Mouse (Mus musculus): ENCODE measurements around the gene Utp11.

The Utp11 gene

DNA sequence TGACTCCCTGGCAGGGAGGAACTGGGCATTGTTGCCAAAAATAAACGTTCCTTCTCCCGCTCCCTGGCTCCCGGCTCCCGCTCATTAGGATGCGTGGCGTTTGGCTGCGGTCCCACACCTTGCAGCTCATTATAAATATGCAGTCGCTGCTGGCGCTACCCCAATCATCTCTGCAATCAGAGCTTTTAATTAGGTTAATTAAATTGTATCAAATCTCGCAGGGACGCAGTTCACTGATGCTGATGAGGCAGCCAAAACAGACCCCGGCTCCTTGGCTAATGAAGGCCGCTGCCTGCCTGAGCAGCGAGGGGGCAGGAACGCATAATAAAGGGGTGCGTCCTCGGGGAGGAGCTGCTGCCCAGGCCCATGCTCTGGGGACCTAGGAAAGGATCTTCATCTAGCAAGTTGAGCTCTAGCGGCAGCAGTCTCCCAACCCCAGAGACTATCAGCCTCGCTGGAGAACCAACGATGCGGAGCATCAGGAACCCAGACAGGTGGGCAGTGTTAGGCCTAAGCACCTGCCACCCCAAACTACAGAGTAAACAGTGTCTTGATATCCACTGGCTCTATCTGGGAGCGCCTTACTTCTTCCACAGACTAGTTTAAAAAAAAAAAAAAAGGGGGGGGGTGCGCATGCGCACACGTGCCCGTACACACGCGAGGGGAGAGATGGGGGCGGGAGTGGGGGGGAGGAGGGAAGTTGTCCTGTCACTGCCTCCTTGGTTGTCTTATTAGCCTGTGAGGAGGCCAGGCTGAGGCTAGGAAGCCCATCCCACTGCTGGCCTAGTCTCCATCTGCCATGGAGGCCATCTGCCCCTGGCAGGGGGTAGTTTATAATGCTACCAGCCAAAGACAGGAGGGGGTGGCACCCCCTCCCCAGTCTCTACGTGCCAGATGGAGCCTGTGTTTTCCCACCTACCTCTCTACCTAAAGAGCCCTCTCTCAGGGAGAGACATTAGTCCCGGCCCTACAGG, 20.8 kb downstream of the Utp11 start:
- WGBS, result 10% methylated on average over 30 of the region's 31 CpGs

DNA sequence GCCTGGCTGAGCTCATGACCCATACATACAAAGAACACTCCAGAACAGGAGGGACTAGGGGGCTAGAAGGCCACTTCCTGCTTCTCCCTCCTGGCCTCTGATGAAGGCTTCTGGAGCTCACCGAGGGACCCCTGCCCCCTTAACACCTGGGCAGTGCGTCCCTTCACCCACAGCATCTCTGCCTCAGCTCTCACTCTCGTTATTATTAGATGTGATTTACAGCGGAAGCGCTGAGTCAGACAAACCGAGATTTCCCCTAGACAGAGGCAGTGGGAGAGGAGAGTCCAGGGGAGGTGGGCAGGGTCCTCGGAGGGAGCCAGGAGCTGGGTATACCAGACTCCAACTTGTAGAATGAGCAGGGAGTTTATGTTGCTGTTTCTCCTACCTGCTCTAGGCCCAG, 21.8 kb downstream of the Utp11 start:
- WGBS, result 45% methylated on average over 7 of the region's 7 CpGs

DNA sequence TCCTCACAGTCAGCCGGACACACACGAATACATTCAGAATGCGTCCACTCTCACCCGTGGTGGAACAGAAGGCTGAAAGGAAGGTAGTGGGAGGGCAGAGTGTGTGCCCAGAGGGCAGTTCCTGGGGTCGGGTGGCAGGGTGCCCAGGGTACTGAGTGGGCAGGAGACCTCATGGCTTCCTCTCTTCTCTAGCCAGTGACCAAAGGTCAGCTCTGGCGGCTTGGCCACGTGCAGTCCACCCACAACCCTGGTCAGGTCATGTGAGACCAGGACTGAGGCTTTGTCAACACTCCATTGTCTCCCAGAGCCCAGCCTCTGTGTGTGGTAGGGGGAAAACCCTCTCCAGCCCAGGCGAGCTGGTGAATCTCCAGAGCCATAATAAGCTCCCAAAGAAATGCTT, 23.2 kb downstream of the Utp11 start:
- WGBS, result 58% methylated on average over 8 of the region's 8 CpGs

DNA sequence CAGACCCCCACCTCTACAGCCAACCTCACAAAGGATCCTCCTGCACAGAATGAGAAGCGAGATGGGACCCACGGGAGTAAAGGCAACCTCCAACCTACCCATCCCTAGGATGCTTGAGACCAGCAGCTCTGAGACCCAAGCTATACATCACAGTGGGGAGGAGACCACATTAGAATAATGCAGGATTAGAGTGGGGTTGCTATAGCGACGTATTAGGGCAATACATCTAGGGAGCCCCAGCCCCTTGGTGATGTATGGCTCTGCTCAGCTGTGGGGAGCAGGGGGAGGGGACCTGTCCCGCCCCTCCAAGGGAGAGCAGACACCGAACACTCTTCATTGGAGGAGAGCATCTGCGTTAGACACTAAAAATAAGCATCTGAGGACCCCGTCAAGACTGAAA, 25.3 kb downstream of the Utp11 start:
- WGBS, result 64% methylated on average over 8 of the region's 8 CpGs

DNA sequence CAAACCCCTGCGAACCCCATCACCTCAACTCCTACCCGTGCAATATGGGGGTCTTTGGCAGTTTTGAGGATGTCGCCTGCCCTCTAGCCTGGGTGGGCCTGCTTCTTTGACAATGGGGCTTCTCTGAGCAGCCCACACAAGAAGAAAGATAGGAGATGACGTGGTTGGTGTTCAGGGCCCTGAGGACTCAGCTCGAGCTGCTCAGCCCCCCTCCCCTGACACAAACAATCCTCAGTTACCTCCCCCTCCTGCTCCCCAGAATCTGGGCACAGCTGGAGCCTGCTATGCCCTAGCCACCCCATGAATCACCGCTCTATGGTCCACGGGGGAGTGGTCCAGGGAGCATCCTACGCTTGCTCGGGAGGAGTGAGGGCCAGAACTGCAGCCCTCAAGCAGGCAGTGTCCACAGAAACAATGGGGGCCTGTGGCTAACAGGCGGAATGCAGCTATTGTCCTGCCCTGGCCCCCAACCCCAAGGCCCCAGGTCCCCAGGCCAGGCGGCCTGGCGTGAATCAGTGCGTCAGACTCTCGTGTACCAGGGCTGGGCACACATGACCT, 25.8 kb downstream of the Utp11 start:
- 66% methylated on average over 14 of the region's 14 CpGs for WGBS

DNA sequence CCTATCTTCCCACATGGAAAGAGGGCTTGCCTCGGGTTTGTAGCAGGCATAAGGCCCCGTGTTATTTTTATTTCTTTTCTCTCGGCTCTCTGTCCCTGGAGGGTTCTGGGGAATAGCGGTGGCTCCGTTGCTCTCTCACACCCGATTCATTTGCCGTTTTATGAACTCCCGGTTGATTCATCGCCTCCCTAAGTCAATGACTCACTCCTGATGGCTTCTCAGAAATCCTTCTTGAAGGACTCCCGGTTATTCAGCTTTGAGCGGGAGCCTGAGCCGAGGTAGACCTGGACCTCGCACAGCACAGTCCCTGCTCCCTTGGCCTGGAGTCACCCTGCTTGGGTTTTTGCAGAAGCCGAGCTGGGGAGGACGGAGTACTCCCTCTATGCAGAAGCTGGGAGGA, 28.8 kb downstream of the Utp11 start:
- WGBS, result 42% methylated on average over 15 of the region's 15 CpGs

DNA sequence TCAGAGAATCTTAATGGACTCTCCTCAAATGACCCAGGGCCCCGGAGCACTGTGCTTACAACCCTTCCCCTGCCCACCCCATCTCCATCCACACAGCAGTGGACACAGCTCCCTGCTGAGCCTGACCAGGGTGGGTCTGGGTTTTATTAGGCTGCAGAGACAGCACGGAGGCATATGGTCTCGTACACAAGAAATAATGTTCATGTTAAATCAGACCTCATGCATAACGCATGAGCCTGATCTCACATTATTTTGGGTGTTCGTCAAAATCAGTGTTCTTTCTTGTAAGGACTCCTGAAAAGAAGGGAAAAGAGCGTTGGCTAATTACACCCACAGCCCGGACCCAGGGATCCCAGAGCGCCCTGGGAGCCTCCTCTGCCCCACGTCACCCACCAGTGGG, 29.2 kb downstream of the Utp11 start:
- WGBS, result 35% methylated on average over 9 of the region's 9 CpGs

DNA sequence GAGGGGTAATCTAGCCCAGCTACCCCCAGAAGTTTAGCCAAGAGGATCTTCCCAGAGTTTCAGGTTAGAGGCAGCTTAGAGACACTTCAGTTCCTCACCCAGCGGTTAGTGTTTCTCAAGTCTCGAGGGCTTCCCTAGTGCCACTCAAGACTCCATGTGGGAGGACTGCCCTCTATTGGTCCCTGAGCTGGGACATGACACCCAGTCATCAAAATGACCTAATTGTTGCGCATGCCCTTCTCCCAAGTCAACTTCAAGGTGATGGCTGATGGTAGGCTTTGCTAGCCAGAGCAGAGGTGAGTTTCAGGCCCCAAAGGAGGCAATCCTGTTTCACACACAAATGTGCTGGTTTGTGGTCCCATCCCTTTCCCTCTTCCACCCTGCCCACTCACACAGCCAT, 30.4 kb downstream of the Utp11 start:
- 52% methylated on average over 3 of the region's 3 CpGs for WGBS

DNA sequence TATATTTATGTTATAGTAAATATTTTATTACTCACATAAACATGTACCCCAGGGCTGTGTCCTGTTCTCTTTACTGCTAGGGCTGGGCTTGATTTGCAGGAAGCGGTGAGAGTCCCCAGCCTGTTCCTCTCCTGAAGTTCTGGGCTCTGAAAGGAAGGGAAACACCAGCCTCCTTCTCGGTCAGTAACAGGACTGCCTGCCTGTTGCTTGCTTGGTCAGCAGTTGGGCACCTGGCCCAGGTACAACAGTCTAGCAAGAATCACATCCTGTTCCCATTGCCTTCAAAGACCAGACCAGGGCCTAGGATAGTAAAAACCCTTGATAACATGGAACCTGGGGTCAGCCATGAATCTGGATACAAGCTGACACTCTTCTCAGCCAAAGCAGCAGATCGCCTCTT, 32.8 kb downstream of the Utp11 start:
- 64% methylated on average over 3 of the region's 3 CpGs for WGBS

DNA sequence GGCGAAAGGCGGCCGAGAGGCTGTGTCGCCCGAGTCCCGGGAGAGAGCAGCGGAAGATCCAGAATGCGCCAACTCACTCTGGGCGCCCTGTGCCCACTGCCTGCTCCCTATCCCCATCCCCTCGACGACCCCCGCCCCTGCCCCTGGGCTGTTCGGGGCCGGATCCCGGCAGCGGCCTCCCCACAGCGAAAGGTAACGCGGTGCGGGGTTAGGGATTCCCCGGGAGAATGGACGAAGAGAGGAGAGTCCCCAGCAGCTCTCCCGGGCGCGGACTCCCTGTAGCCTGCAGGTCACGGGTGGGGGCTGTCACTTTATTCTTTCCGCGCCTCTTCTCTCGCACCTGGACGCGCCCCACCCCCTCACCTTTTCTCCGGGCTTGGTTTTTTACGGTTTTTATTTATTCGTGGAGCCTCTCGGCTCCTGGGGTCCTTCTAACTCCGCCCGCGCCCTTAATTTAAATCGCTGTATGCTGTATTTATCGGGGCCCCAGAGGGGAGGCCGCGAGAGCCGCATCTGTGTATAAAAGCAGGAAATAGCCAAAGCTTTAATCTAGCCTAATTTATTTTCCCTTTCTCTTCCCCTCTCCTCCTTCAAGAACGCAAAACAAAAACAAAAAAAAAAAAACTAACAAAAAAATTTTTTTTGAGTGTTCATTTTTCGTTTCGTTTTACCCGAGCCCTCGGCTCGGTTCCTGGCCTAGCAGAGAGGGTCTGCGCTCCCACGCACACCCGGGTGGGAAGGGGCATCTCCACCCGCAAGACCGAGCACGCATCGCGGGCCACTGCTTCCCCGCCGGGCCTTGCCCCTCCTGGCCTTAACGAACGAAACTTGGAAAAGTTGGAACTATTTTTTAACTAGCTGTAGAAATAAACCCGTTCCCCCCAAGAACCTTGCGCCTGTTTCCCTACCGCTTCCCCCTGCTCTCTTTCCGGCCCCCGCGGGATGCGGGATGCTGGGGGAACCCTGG, 33.9 kb downstream of the Utp11 start:
- 9% methylated on average over 68 of the region's 68 CpGs for WGBS

DNA sequence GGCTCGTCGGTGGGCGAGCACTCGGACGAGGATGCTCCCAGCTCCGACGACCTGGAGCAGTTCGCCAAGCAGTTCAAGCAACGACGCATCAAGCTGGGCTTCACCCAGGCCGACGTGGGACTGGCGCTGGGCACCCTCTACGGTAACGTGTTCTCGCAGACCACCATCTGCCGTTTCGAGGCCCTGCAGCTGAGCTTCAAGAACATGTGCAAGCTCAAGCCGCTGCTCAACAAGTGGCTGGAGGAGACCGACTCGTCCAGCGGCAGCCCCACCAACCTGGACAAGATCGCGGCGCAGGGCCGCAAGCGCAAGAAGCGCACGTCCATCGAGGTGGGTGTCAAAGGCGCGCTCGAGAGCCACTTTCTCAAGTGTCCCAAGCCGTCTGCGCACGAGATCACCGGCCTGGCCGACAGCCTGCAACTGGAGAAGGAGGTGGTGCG, 35.0 kb downstream of the Utp11 start:
- WGBS, result 2% methylated on average over 39 of the region's 39 CpGs

DNA sequence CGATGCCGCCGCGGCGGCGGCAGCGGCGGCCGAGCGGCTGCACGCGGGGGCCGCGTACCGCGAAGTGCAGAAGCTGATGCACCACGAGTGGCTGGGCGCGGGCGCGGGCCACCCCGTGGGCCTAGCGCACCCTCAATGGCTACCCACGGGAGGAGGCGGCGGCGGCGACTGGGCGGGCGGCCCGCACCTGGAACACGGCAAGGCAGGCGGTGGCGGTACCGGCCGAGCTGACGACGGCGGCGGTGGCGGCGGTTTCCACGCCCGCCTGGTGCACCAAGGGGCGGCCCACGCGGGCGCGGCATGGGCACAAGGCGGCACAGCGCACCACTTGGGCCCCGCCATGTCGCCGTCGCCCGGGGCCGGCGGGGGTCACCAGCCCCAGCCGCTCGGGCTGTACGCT, 35.6 kb downstream of the Utp11 start:
- 1% methylated on average over 59 of the region's 61 CpGs for WGBS

DNA sequence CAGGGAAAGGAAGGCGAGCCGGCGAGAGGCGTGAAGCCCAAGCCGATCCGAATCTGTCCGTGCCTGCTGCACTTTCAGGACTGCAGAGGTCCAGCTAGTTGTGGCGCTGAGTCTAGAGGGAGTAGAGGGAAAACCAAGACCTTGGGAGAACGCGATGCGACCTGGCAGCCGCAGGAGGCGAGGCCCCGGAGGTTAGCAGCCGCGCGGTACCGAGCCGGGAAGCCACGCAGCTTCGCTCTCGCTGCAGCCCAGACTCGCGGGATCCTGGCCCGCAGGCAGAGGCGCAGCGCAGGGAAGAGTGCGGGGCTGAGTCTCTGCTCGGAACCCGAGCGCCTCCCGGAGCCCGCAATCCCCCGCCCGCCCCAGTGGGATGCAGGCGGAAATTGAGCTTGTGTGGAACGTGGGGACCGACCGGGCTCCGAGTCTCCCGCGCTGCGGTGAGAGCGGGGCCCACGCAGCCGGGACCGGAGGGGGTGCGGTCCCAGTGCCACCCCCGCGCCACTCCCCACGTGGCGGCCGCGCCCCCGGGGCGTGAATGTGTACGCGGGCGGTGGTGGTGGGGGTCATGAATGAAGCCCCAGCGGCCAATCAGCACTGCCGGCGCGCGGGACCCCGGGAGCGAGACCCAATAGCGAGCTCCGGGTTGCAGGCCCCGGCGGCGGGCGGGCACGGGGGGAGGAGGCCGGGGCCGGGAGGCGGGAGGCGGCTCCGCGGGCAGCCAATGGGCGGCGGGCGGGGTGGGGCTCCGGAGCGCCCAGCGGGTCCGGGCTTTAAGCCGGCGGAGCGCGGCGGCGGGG, 36.3 kb downstream of the Utp11 start:
- WGBS, result 1% methylated on average over 83 of the region's 92 CpGs

DNA sequence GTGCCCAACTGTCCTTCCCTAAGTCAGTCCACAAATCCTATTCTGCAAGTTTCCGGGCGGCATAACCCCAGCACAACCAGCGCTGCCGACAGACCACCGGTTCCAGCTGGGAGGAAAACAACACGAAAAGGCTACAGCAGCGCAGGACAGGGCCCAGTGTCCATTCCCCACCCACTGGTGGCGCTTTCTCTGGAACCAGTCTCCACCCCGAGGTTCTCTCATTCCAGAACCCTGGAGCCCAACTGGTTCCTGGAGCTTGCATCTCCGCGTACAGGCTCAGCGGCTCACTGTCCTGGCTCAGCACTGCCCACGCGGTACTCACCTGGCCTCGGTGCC, 36.9 kb downstream of the Utp11 start, which contains the start of gene Pou3f1:
Gene Pou3f1, plus strand, starts transcription at position 290 of the 336 bp plus-strand sequence.
- WGBS, result 5% methylated on average over 15 of the region's 15 CpGs

DNA sequence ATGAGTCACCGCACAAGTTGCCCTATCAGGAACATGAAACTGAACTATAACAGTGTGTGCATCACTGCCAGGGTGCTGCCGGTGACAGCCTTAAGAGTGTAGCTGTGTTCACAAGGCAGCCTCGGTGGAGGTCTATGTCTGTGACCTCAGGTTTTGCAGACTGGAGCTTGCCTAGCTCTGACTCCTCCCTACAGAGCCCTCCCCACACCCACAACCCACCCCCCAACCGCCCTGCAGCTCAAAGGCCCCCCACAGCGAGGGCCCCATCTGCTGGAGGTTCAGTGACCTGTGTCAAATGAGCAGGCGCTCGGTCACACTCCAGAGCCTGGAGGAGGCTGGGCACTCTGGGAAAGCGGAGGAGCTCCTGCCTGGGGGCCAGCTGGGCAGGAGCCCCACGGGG, 40.5 kb downstream of the Utp11 start:
- 36% methylated on average over 9 of the region's 9 CpGs for WGBS

DNA sequence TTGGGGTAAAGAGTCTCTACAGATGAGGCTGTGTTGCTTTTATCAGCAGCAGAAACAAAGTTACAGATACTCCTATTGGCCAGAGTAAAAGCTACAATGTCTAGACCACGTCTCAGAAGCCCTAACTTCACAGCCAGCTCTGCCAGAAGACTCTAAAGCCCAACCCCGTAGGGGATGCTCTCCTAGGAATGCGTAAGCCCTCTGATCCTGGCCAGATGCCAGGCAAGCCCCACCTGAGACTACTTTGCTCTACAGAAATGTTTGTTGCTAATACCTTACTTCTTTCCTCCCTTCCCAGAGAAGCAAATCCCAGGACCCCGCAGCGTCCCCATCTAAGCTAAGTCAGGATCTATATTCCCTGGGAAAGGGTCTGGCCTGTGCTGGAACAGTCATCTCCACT, 45.5 kb downstream of the Utp11 start:
- WGBS, result 75% methylated on average over 5 of the region's 5 CpGs

DNA sequence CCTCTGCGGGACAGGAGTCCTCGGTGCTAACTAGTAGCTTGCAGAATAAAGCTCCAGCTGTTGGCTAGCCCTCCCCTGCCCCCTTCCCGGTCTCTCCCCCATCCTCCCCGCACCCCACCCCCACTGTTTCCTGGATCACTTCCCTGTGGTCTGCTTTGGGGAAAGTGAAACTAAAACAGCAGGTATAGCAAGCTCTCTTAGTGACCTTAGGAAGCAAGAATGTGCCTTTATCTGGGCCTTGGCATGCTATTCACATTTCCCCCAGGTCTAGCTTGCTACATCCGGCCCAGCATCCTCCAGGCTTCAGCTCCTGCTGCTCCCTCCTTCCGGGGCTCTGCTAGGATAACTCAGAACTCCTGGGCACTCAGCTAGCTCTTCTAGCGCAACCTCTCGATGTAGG, 46.8 kb downstream of the Utp11 start:
- 40% methylated on average over 8 of the region's 8 CpGs for WGBS

DNA sequence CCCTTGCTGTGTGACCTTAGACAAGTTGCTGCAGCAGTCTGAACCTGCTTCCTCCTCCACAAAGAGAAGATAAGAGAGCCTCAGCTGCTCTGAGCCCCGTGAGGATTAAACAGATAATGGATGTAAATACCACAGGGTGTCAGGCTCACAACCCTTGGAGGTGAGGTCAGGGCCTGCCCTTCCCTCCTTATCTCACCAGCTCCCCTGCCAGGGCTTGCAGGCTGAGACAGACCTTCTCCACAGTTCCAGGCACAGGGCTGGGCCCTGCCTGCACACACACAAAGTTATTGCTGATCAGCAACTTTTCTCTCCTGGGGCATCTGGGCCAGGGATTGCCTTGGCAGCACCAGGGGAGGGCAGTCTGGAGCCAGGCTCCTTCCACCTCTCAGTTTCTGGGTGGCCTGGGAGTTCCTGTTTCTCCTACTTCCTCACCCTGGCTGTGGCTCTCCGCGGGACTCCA, 48.4 kb downstream of the Utp11 start:
- WGBS, result 61% methylated on average over 3 of the region's 3 CpGs

DNA sequence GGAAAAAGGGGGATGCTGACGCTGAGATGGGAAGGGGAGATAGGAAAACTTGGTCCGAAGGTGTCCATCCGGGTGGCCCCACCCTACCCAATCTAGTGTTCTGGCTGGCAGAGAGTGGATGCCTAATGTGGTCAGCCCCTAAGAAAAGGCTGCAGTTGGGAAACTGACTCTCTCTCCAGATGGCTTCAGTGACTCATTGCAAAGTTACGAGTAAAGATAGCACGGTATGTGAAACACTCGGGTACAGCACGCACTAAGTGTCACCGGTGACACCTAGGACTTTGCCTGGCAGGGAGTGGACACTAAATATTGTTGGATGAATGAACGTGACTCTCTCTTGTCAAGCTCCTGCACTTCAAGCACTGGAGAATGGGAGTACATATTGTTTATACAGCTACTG, 49.5 kb downstream of the Utp11 start:
- 62% methylated on average over 9 of the region's 9 CpGs for WGBS

DNA sequence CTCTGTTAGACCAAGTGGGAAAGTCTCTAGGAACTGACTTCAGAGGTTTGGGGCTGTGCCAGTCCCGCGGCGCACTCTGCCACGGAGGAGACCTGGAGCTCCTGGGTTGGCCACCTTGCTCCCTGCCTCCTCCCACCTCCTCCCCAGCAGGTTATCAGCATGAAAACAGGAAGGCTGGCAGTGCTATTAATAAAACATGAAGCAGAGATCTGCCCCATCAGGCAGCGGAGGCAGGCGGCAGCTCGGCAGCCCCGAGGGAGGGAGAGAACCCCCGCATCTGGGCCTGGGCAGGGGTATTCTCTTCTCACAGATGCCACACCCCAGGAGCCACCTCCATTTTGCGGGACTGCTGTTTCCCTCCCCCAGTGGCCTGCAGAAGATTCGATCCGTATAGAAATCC, 53.7 kb downstream of the Utp11 start:
- 39% methylated on average over 12 of the region's 12 CpGs for WGBS

DNA sequence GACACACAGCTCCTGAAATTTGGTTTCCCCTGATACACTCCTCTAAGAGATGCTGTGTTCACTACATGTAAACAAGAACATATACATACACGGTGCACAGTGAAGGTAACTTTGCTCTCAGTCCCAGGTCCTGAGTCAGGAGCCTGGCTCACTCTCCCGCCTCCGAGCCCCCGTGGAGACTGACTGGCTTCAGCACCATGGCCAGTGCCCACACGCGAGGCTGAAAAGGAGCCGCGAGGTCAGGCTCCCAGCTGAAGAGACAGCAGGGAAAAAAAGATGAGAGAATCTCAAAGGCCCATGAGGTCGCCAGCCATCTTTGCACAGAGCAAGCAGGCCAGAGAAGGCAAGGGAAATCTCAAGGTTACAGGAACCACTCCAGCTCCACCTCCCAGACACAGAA, 60.1 kb downstream of the Utp11 start:
- 45% methylated on average over 9 of the region's 9 CpGs for WGBS
